Mouse (Mus musculus) midbrain, embryonic 11.5 days (tissue): ENCODE results near the gene Wdr73. TPM values are rescaled to one million over a fixed set of nuclear protein-coding genes. Genes with fewer than 3 reads are reported as not detected.

Experiments used
- ATAC-seq: fragments of 200-750 bp; cut with Nextera tagmentation; 2 replicates; pipeline ENCODE4 v1.8.0; 2017; ENCODE audit warnings: moderate TSS enrichment, moderate library complexity; ENCODE audit not compliant: low FRiP score
- DNase-seq: peaks from one replicate; pipeline ENCODE4 v3.0.0; 2015; ENCODE audit warnings: low spot score; ENCODE audit errors: missing footprints
- H3K27ac ChIP-seq: fragments of 300-500 bp; sonication (generic); 2 replicates; pipeline ENCODE4 v1.5.1; 2014; ENCODE audit warnings: low read depth, low read length
- H3K27me3 ChIP-seq: fragments of 300-500 bp; sonication (generic); 2 replicates; pipeline ENCODE4 v1.6.1; 2014; ENCODE audit warnings: mild to moderate bottlenecking, low read length, moderate library complexity, mixed read lengths; ENCODE audit not compliant: control insufficient read depth, insufficient read depth
- H3K36me3 ChIP-seq: fragments of 300-500 bp; sonication (generic); 2 replicates; pipeline ENCODE4 v1.6.1; 2014; ENCODE audit warnings: mild to moderate bottlenecking, low read length, moderate library complexity, mixed read lengths; ENCODE audit not compliant: control insufficient read depth, insufficient read depth
- H3K4me1 ChIP-seq: fragments of 300-500 bp; sonication (generic); 2 replicates; pipeline ENCODE4 v1.6.1; 2014; ENCODE audit warnings: low read length; ENCODE audit not compliant: control insufficient read depth, insufficient read depth
- H3K4me2 ChIP-seq: fragments of 300-500 bp; sonication (generic); 2 replicates; pipeline ENCODE4 v1.6.1; 2014; ENCODE audit warnings: mild to moderate bottlenecking, moderate library complexity
- H3K4me3 ChIP-seq: fragments of 300-500 bp; sonication (generic); 2 replicates; pipeline ENCODE4 v1.5.1; 2014; ENCODE audit warnings: low read depth, low read length
- H3K9ac ChIP-seq: fragments of 300-500 bp; sonication (generic); 2 replicates; pipeline ENCODE4 v1.6.1; 2014; ENCODE audit warnings: low read length
- H3K9me3 ChIP-seq: fragments of 300-500 bp; sonication (generic); 2 replicates; pipeline ENCODE4 v1.6.1; 2016; ENCODE audit warnings: low read length; ENCODE audit not compliant: control insufficient read depth
- WGBS: fragments of 180-500 bp; shearing (Covaris S2); extraction: QIAGEN DNeasy Blood & Tissue Kit; methylation state at CpG from one replicate; pipeline ENCODE4 v1.1.7; 2014; 5-methylcytosine and 5-hydroxymethylcytosine counted together
- polyA plus RNA-seq: library from polyadenylated mRNA; unstranded; fragments of >200 nt; fragmentation: Nextera tagmentation; extraction: Ambion mirVana; gene quantifications from 2 replicates; pipeline ENCODE4 v1.2.1, GENCODE M21; 2014

Wdr73 gene
- polyA plus RNA-seq, 1 experiment from 2014 or later = 36.1 TPM

GRCm38 (mm10) chr7:80842132-80842531, 58.9 kb downstream of the Wdr73 start:
- Histone ChIP-seq H3K4me3 (no peak overlapping the region), H3K27ac (no peak overlapping the region), H3K4me2 (no peak overlapping the region), H3K9ac (no peak overlapping the region), H3K27me3 (no peaks in the 10 kb centered on the region), H3K36me3 (no peaks in the 10 kb centered on the region), H3K9me3 (no peaks in the 10 kb centered on the region), H3K4me1 (no peaks in the 10 kb centered on the region)
- DNase-seq (no peak), ATAC-seq (no peak)
- WGBS = 75% methylated on average over 5 of the region's 5 CpGs

GRCm38 (mm10) chr7:80840937-80841336, 60.1 kb downstream of the Wdr73 start:
- ATAC-seq = no peak
- Histone ChIP-seq H3K36me3 (no peaks in the 10 kb centered on the region), H3K27me3 (no peaks in the 10 kb centered on the region), H3K4me1 (no peaks in the 10 kb centered on the region), H3K9ac (no peak overlapping the region), H3K9me3 (no peaks in the 10 kb centered on the region), H3K27ac (no peak overlapping the region), H3K4me2 (no peak overlapping the region), H3K4me3 (no peak overlapping the region)
- no peak for DNase-seq
- 82% methylated on average over 4 of the region's 4 CpGs for WGBS

Other genes with a start within 250 kb of the Wdr73 start
- 7.9 and 9.2 TPM in 2 replicates for gene Crtc3, start 212.4 kb downstream of the Wdr73 start, polyA plus RNA-seq
- 23.5 and 24.8 TPM in 2 replicates for gene Iqgap1, start 75.3 kb downstream of the Wdr73 start, polyA plus RNA-seq
- gene Zscan2, start 40.3 kb downstream of the Wdr73 start, polyA plus RNA-seq = 3.8 and 5.0 TPM in 2 replicates
- gene Nmb, start 3.8 kb upstream of the Wdr73 start, polyA plus RNA-seq = 6.9 and 7.9 TPM in 2 replicates
- 204 TPM in 2 replicates for gene Sec11a, start 46.5 kb upstream of the Wdr73 start, polyA plus RNA-seq
- gene Zfp592, start 92.4 kb upstream of the Wdr73 start, polyA plus RNA-seq = 11.3 and 13.6 TPM in 2 replicates
- 0.11 and 0.26 TPM in 2 replicates for gene Alpk3, start 156.3 kb upstream of the Wdr73 start, polyA plus RNA-seq
- 0.06 and 0.07 TPM in 2 replicates for gene Slc28a1, start 213.5 kb upstream of the Wdr73 start, polyA plus RNA-seq